In genomic region chr2:164773989-164774364, GRCm38 (mm10) we compare ENCODE assay signal across 22 mouse cellular contexts. TPM values are rescaled to one million over a fixed set of nuclear protein-coding genes. Genes with fewer than 3 reads are reported as not detected.
DNase-seq lines count a peak whose midpoint lies in the region; ATAC-seq and TF ChIP-seq lines count a peak whose summit lies in the region.
"Had no signal": no experiment of that assay in that cellular context is flagged by ENCODE, and none has a peak within 500 bp of the region (broad histone marks: within the 10 kb centered on the region; RNA-seq: fewer than 3 reads in every experiment).

No protein-coding gene starts in this region.

- H3K4me1 ChIP-seq in forebrain, embryonic 13.5 days, result peaks cover 26% of the 10 kb centered on the region
- peaks cover 33% of the 10 kb centered on the region for H3K4me1 ChIP-seq in forebrain, embryonic 10.5 days
- peaks cover 3 to 29% of the 10 kb centered on the region in 2 experiments; a peak in 3 of 4 replicates for H3K4me1 ChIP-seq in MEL (ENCODE audit: control insufficient read depth in 1 of 2, insufficient read depth in 2 of 2, low read length in 2 of 2)
- H3K4me1 ChIP-seq in liver, embryonic 16.5 days (ENCODE audit: control insufficient read depth, low read depth, low read length), result peaks cover 35% of the 10 kb centered on the region

- peak; percentile 30 to 63; a peak in 2 of 4 replicates for TF ChIP-seq EP300 in MEL (IDR thresholded peaks at IDR 0.05; ENCODE audit: low read depth in 1 of 2, low read length in 2 of 2)

- no peak for ATAC-seq in forebrain, embryonic 13.5 days
- ATAC-seq in erythroid progenitor cell, adult 5-6 weeks (replicated peaks; ENCODE audit: low FRiP score, poor library complexity, severe bottlenecking), result peak; percentile 57
- peak; percentile 42 for ATAC-seq in liver, embryonic 16.5 days (ENCODE audit: low read depth)
- ATAC-seq: activated CD4-positive, CD25-positive, alpha-beta regulatory T cell, adult 4 months; forebrain, embryonic 16.5 days; inflammation-experienced regulatory T-cells, adult 6 months had no signal

- H3K27me3 ChIP-seq in forebrain, embryonic 13.5 days, result no peaks in the 10 kb centered on the region
- H3K27me3 ChIP-seq in forebrain, embryonic 10.5 days (ENCODE audit: poor library complexity, severe bottlenecking), result no peaks in the 10 kb centered on the region
- no peaks in the 10 kb centered on the region for H3K27me3 ChIP-seq in MEL (ENCODE audit: control insufficient read depth in 1 of 2, insufficient read depth in 2 of 2, low read length in 2 of 2)
- H3K27me3 ChIP-seq in liver, embryonic 16.5 days (ENCODE audit: control insufficient read depth, insufficient read depth, low read depth, low read length), result peaks cover 7% of the 10 kb centered on the region; the same call in 1 of the 2 replicates
- H3K27me3 ChIP-seq: neural tube, embryonic 15.5 days had no signal

- no peak overlapping the region for H3K4me3 ChIP-seq in forebrain, embryonic 13.5 days
- H3K4me3 ChIP-seq in forebrain, embryonic 10.5 days, result no peak overlapping the region
- H3K4me3 ChIP-seq in MEL (ENCODE audit: control insufficient read depth in 1 of 2, insufficient read depth in 1 of 2, low read depth in 2 of 2, low read length in 2 of 2), result peak overlapping the region; percentile 34 to 51
- H3K4me3 ChIP-seq in liver, embryonic 16.5 days (ENCODE audit: low read depth, low read length), result peak overlapping the region; percentile 69
- H3K4me3 ChIP-seq: heart, embryonic 15.5 days; hindbrain, embryonic 10.5 days; neural tube, embryonic 15.5 days had no signal

- TF ChIP-seq RAD21 in MEL (IDR thresholded peaks at IDR 0.05; ENCODE audit: low read depth, low read length), result no peak

- WGBS in forebrain, embryonic 13.5 days, result 88% methylated on average over 5 of the region's 5 CpGs
- 87% methylated on average over 5 of the region's 5 CpGs for WGBS in forebrain, embryonic 10.5 days
- WGBS in liver, embryonic 16.5 days (ENCODE audit: insufficient replicate concordance), result 22% methylated on average over 5 of the region's 5 CpGs

- no peak overlapping the region for H3K9ac ChIP-seq in forebrain, embryonic 13.5 days
- peak overlapping the region; percentile 59 for H3K9ac ChIP-seq in MEL (ENCODE audit: control insufficient read depth, low read depth, low read length, poor library complexity, severe bottlenecking)
- peak overlapping the region; percentile 45 for H3K9ac ChIP-seq in liver, embryonic 16.5 days (ENCODE audit: low read depth, low read length)
- H3K9ac ChIP-seq: heart, embryonic 15.5 days; neural tube, embryonic 15.5 days had no signal

- DNase-seq in forebrain, embryonic 10.5 days (ENCODE audit: extremely low spot score, low spot score), result no peak
- peak; percentile 87 for DNase-seq in MEL (ENCODE audit: low read depth, low spot score)
- no peak for DNase-seq in right cerebral cortex, postnatal 4 days
- DNase-seq in frontal cortex, postnatal 10 days (ENCODE audit: low spot score in 2 of 2), result no peak
- DNase-seq in ovary, adult 18-20 months (ENCODE audit: low spot score), result no peak
- DNase-seq: adrenal gland, postnatal 25 days; cerebellum, adult 9-10 months; gastrocnemius, postnatal 10 days; heart, adult 18-20 months; layer of hippocampus, postnatal 36 days; lung, adult 2 months had no signal

- H3K79me2 ChIP-seq in MEL (ENCODE audit: control insufficient read depth, insufficient read depth, low read length, poor library complexity), result peaks cover 24% of the 10 kb centered on the region

- 0 out of 2 replicates have a peak overlapping the region, but pooled peaks have one; percentile 10 for H3K27ac ChIP-seq in forebrain, embryonic 13.5 days
- H3K27ac ChIP-seq in forebrain, embryonic 10.5 days, result no peak overlapping the region
- H3K27ac ChIP-seq in MEL (ENCODE audit: control insufficient read depth, low read depth, low read length), result peak overlapping the region; percentile 97
- peak overlapping the region; percentile 94 for H3K27ac ChIP-seq in liver, embryonic 16.5 days (ENCODE audit: low read length)
- H3K27ac ChIP-seq: heart, embryonic 15.5 days; hindbrain, embryonic 10.5 days; neural tube, embryonic 15.5 days had no signal

- H3K4me2 ChIP-seq in forebrain, embryonic 13.5 days, result no peak overlapping the region
- peak overlapping the region; percentile 80 for H3K4me2 ChIP-seq in liver, embryonic 16.5 days (ENCODE audit: low read depth, low read length)
- H3K4me2 ChIP-seq: heart, embryonic 15.5 days; neural tube, embryonic 15.5 days had no signal

- H3K9me3 ChIP-seq in forebrain, embryonic 13.5 days (replicated peaks), result no peaks in the 10 kb centered on the region
- H3K9me3 ChIP-seq in forebrain, embryonic 10.5 days, result no peaks in the 10 kb centered on the region
- no peaks in the 10 kb centered on the region for H3K9me3 ChIP-seq in MEL (replicated peaks; ENCODE audit: insufficient read depth, low read length)
- no peaks in the 10 kb centered on the region for H3K9me3 ChIP-seq in liver, embryonic 16.5 days (replicated peaks; ENCODE audit: control insufficient read depth, low read length)
- H3K9me3 ChIP-seq: heart, embryonic 15.5 days; hindbrain, embryonic 10.5 days; neural tube, embryonic 15.5 days had no signal

- H3K36me3 ChIP-seq in forebrain, embryonic 13.5 days (ENCODE audit: poor library complexity, severe bottlenecking), result peaks cover 24% of the 10 kb centered on the region
- peaks cover 36% of the 10 kb centered on the region for H3K36me3 ChIP-seq in forebrain, embryonic 10.5 days (replicated peaks)
- peaks cover 2 to 27% of the 10 kb centered on the region in 2 experiments for H3K36me3 ChIP-seq in MEL (ENCODE audit: control insufficient read depth in 1 of 2, insufficient read depth in 2 of 2, low read length in 2 of 2)
- H3K36me3 ChIP-seq in liver, embryonic 16.5 days (ENCODE audit: control insufficient read depth, insufficient read depth), result peaks cover 27% of the 10 kb centered on the region
- H3K36me3 ChIP-seq: neural tube, embryonic 15.5 days had no signal

- peak in 1 of 2 experiments; percentile 31; a peak in 1 of 4 replicates for TF ChIP-seq POLR2A in MEL (IDR thresholded peaks at IDR 0.05; ENCODE audit: control insufficient read depth in 1 of 2, insufficient read depth in 1 of 2, low read depth in 1 of 2, low read length in 2 of 2, poor library complexity in 1 of 2)

- no peak for TF ChIP-seq CTCF in MEL (IDR thresholded peaks at IDR 0.05 in 2 of 3, conservative IDR thresholded peaks at IDR 0.05 in 1 of 3; ENCODE audit: control insufficient read depth in 1 of 3, insufficient read depth in 1 of 3, low read depth in 2 of 3, low read length in 3 of 3, poor library complexity in 1 of 3, severe bottlenecking in 1 of 3)

RNA-seq across cellular contexts. Expression of gene Ube2c, which starts 4.3 kb away (rescaled TPM):
- polyA plus RNA-seq in forebrain, embryonic 13.5 days (2015; fragmentation: Nextera tagmentation; extraction: Ambion mirVana), result 476 and 507 TPM in 2 replicates
- polyA plus RNA-seq in forebrain, embryonic 10.5 days (2016; fragmentation: Nextera tagmentation; extraction: Ambion mirVana), result 638 and 648 TPM in 2 replicates
- total RNA-seq in MEL (2012; rRNA removed), result 170 and 177 TPM in 2 replicates
- polyA plus RNA-seq in MEL (2012; ENCODE audit: insufficient read depth in 1 of 2, insufficient read length in 2 of 2, low read depth in 1 of 2, low replicate concordance in 2 of 2, missing spikeins in 1 of 2), result 100 to 1,000 TPM; 257 to 365 TPM
- 1,168 and 1,264 TPM in 2 replicates for total RNA-seq in erythroid progenitor cell, adult 5-6 weeks (2015; ENCODE audit: low replicate concordance)
- total RNA-seq in erythroid progenitor cell, adult 5-6 weeks (2017; ENCODE audit: low replicate concordance), result 649 and 1,020 TPM in 2 replicates
- polyA plus RNA-seq in liver, embryonic 16.5 days (2015; fragmentation: Nextera tagmentation; extraction: Ambion mirVana), result 632 and 661 TPM in 2 replicates

RNA-seq across cellular contexts. Expression of gene Tnnc2, which starts 5.8 kb away (rescaled TPM):
- polyA plus RNA-seq in forebrain, embryonic 13.5 days (2015; fragmentation: Nextera tagmentation; extraction: Ambion mirVana), result not detected in 2 replicates
- polyA plus RNA-seq in forebrain, embryonic 10.5 days (2016; fragmentation: Nextera tagmentation; extraction: Ambion mirVana), result not detected in 2 replicates
- total RNA-seq in MEL (2012; rRNA removed), result not detected in 2 replicates
- not detected for polyA plus RNA-seq in MEL (2012; ENCODE audit: insufficient read depth in 1 of 2, insufficient read length in 2 of 2, low read depth in 1 of 2, low replicate concordance in 2 of 2, missing spikeins in 1 of 2)
- total RNA-seq in erythroid progenitor cell, adult 5-6 weeks (2015; ENCODE audit: low replicate concordance), result not detected in 2 replicates
- total RNA-seq in erythroid progenitor cell, adult 5-6 weeks (2017; ENCODE audit: low replicate concordance), result not detected in 2 replicates
- 29.4 and 67.5 TPM in 2 replicates for polyA plus RNA-seq in liver, embryonic 16.5 days (2015; fragmentation: Nextera tagmentation; extraction: Ambion mirVana)
- total RNA-seq: adrenal gland, postnatal 25 days; layer of hippocampus, adult 18-20 months; layer of hippocampus, postnatal 36 days; left cerebral cortex, postnatal 25 days had no signal
- polyA plus RNA-seq: activated CD4-positive, CD25-positive, alpha-beta regulatory T cell, adult 4 months; forebrain, embryonic 16.5 days; hindbrain, embryonic 10.5 days; inflammation-experienced regulatory T-cells, adult 6 months had no signal

RNA-seq across cellular contexts. Expression of gene Snx21, which starts 11.6 kb away (rescaled TPM):
- 14.7 and 15.4 TPM in 2 replicates for polyA plus RNA-seq in forebrain, embryonic 13.5 days (2015; fragmentation: Nextera tagmentation; extraction: Ambion mirVana)
- 10.4 and 11.0 TPM in 2 replicates for polyA plus RNA-seq in forebrain, embryonic 10.5 days (2016; fragmentation: Nextera tagmentation; extraction: Ambion mirVana)
- total RNA-seq in MEL (2012; rRNA removed), result 3.8 and 4.0 TPM in 2 replicates
- 1 to 10 TPM in 1 of 2 experiments, not detected in 1; 7.7 TPM for polyA plus RNA-seq in MEL (2012; ENCODE audit: insufficient read depth in 1 of 2, insufficient read length in 2 of 2, low read depth in 1 of 2, low replicate concordance in 2 of 2, missing spikeins in 1 of 2)
- not detected in 2 replicates for total RNA-seq in erythroid progenitor cell, adult 5-6 weeks (2015; ENCODE audit: low replicate concordance)
- total RNA-seq in erythroid progenitor cell, adult 5-6 weeks (2017; ENCODE audit: low replicate concordance), result 0.13 TPM in 1 of 2 replicates, not detected in the other
- polyA plus RNA-seq in liver, embryonic 16.5 days (2015; fragmentation: Nextera tagmentation; extraction: Ambion mirVana), result 9.4 and 12.1 TPM in 2 replicates

RNA-seq across cellular contexts. Expression of gene Dnttip1, which starts 28.2 kb away (rescaled TPM):
- 75.2 and 80.2 TPM in 2 replicates for polyA plus RNA-seq in forebrain, embryonic 13.5 days (2015; fragmentation: Nextera tagmentation; extraction: Ambion mirVana)
- polyA plus RNA-seq in forebrain, embryonic 10.5 days (2016; fragmentation: Nextera tagmentation; extraction: Ambion mirVana), result 80.6 and 81.1 TPM in 2 replicates
- total RNA-seq in MEL (2012; rRNA removed), result 20.6 and 20.9 TPM in 2 replicates
- polyA plus RNA-seq in MEL (2012; ENCODE audit: insufficient read depth in 1 of 2, insufficient read length in 2 of 2, low read depth in 1 of 2, low replicate concordance in 2 of 2, missing spikeins in 1 of 2), result 10 to 100 TPM in 1 of 2 experiments, not detected in 1; 59.9 TPM
- total RNA-seq in erythroid progenitor cell, adult 5-6 weeks (2015; ENCODE audit: low replicate concordance), result 64.6 and 69.2 TPM in 2 replicates
- total RNA-seq in erythroid progenitor cell, adult 5-6 weeks (2017; ENCODE audit: low replicate concordance), result 44.0 and 58.0 TPM in 2 replicates
- 40.1 and 43.1 TPM in 2 replicates for polyA plus RNA-seq in liver, embryonic 16.5 days (2015; fragmentation: Nextera tagmentation; extraction: Ambion mirVana)

RNA-seq across cellular contexts. Expression of gene Wfdc3, which starts 28.2 kb away (rescaled TPM):
- polyA plus RNA-seq in forebrain, embryonic 13.5 days (2015; fragmentation: Nextera tagmentation; extraction: Ambion mirVana), result 0.92 and 1.4 TPM in 2 replicates
- 0.61 and 1.0 TPM in 2 replicates for polyA plus RNA-seq in forebrain, embryonic 10.5 days (2016; fragmentation: Nextera tagmentation; extraction: Ambion mirVana)
- 0.20 and 0.31 TPM in 2 replicates for total RNA-seq in MEL (2012; rRNA removed)
- under 1 TPM in 1 of 2 experiments, not detected in 1; 0.40 TPM for polyA plus RNA-seq in MEL (2012; ENCODE audit: insufficient read depth in 1 of 2, insufficient read length in 2 of 2, low read depth in 1 of 2, low replicate concordance in 2 of 2, missing spikeins in 1 of 2)
- total RNA-seq in erythroid progenitor cell, adult 5-6 weeks (2015; ENCODE audit: low replicate concordance), result 4.2 and 6.1 TPM in 2 replicates
- 2.3 and 2.8 TPM in 2 replicates for total RNA-seq in erythroid progenitor cell, adult 5-6 weeks (2017; ENCODE audit: low replicate concordance)
- polyA plus RNA-seq in liver, embryonic 16.5 days (2015; fragmentation: Nextera tagmentation; extraction: Ambion mirVana), result 1.5 and 1.7 TPM in 2 replicates
- total RNA-seq: gastrocnemius, postnatal 10 days had no signal
- polyA plus RNA-seq: activated CD4-positive, CD25-positive, alpha-beta regulatory T cell, adult 4 months; inflammation-experienced regulatory T-cells, adult 6 months had no signal

Comparison
In these comparisons a context has a peak if more than half of its experiments do, and no peak if none do; other contexts are left out.
1. H3K4me3 ChIP-seq: peak in MEL (2 of 2) and liver, embryonic 16.5 days (single experiment); none in forebrain, embryonic 13.5 days (single experiment) and forebrain, embryonic 10.5 days (single experiment).
2. RNA of gene Tnnc2, which starts 5.8 kb away (polyA plus RNA-seq): 29.4 to 67.5 TPM in liver, embryonic 16.5 days; not detected in MEL, not detected in forebrain, embryonic 13.5 days and not detected in forebrain, embryonic 10.5 days; every median in the first group is over 10 times any median in the second.